Mouse (Mus musculus) induced T-regulatory cell, adult 2 months (primary cell): ENCODE results near the gene Rinl.

Experiments
- DNase-seq: peaks from one replicate; pipeline ENCODE4 v3.0.0-alpha.2; 2012; ENCODE audit warnings: low read depth

The Rinl gene

DNA sequence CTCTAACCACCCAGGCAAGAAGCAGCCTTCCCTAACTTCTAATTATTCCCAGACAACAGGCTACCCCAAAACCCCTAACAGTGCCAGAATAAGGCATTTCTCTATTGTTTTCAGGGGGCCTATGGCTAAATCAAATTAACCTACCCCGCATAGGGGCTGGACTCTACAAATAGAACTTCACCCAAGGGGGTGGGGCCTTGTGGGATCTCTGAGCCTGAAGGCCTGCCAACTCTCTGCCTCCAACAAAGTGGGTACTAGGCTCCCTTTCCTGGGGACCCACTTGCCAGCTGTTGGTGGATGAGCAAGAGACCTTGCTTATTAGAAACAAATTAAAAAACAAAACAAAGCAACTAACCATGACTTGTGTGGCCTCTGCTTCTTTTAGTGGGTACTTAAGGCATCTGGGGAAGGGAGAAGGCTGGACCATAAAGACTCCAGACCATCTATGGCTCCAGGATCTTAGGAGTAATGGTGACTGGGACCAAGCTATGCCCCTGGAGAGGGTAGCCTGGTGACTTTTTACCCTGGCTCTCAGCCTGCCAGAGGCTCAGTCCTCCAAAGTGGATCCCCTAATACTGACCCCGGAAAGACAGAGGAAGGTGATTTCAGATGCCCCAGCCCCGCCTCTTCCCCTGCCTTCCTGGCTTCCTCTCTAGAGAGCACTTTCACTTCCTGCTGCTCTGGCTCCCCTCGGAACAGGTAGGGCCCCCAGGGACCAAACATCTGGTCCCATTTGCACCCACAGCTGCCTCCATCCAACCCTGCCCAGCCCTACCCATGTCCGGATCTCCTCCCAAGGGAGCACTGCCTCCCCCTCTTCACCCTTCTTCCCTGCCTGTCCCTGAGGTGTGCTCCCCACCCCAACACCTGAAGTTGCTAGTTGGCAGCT lies at the start of gene Rinl:
Gene Rinl (plus strand): TSS at position 663 of the 889 bp plus-strand sequence.
- DNase-seq: peak; percentile 81

DNA sequence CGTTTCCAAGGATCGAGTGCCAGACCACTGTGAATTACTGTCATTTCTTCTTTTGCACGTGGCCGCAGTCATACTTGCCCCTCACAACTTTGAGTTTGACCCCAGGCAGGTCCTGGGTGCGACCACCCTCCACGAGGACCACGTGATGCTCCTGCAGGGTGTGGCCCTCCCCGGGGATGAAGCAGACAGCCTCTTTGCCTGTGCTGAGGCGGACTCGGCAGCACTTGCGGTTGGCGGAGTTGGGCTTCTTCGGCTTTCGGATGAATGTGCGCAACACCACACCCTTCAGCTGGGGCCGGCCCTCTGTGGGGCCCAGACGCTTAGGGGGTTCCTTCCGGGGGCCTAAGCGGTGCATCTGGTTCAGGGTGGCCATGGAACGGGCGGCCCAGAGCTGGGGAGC lies 48.9 kb upstream of the Rinl start:
- DNase-seq: no peak

GRCm38 (mm10) chr7:28740949-28741348 lies 47.8 kb upstream of the Rinl start:
- peak; percentile 57 for DNase-seq

DNA sequence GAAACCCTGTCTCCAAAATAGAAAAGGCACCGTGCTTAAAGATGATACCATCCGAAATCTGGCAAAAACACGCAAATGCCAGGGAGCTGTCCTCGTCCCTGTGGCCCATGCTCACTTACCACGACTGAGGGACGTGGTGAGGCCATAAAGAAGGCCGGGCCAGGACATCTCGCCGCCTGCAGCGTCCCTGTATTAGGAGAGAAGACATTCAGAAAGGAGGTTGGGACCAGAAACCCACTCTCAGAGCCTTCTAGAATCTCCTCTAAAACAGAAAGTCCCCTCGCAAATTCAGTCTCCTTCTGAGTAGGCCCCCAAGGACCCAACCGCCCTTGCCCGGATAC lies 47.4 kb upstream of the Rinl start:
- DNase-seq: no peak

- peak; percentile 99 for DNase-seq
These were observed 46.9 kb upstream of the Rinl start, which contains the start of the genes Mrps12 and Sars2 for GRCm38 (mm10) chr7:28741709-28742438. Gene Mrps12, minus strand, starts transcription at chr7:28741820. Gene Sars2, plus strand, starts transcription at chr7:28741992.

DNA sequence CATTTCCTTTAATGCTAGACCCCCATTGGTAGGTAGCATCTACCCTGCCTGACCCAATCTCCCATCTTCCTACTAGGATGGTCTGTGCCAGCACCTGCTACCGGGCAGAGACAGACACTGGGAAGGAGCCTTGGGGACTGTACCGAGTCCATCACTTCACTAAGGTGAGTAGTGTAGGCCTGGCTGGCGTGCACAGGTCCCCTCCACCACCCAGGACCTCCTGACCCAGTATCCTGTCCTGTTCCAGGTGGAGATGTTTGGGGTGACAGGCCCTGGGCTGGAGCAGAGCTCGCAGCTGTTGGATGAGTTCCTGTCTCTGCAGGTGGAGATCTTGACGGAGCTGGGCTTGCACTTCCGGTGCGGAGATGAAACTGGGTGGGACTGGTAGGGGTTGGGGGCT lies 38.8 kb upstream of the Rinl start:
- no peak for DNase-seq

DNA sequence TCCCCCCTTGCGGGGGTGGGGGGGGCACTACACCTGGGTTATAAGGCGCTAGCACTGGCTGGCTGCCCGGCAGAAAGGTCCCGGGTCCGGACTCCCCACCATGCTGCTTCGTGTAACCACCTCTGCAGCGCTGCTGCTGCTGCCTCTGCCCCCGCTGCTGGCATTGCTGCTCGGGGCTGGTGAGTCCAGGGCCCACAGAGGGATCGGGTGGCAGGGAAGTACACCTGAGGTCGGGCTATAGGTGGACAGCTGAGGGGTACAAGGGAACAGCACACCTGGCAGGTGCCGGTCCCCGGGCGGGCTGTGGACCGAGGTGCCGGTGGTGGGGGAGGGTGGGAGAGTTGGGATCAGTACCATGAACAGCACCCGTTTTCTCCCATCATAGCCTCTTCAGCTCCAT lies 32.7 kb upstream of the Rinl start, which contains the start of gene Ccer2:
Gene Ccer2 (plus strand): TSS at position 96 of the 400 bp plus-strand sequence.
- no peak for DNase-seq

DNA sequence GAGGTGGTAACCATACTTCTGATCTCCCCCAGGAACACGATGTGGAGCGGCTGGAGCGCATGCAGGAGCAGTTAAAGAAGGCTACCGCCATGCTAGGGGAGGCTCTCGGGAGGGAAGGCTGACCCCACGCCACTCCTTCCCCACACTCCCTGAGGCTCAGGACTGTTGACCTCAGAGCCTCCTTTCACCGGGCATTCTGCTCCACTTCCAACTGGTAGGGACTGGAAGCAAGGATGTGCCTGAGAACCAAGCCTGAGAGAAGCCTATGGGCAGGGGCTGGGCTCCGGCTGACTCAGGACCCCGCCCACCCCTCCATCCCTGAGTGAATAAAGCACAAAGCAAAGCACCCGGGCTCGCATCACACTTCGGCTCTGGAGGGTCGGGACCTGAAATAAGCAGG lies 30.1 kb upstream of the Rinl start:
- no peak for DNase-seq

GRCm38 (mm10) chr7:28761907-28762306 lies 26.9 kb upstream of the Rinl start:
- DNase-seq: no peak

GRCm38 (mm10) chr7:28765211-28765610 lies 23.6 kb upstream of the Rinl start:
- DNase-seq: peak; percentile 51

- peak; percentile 100 for DNase-seq
These were observed 22.4 kb upstream of the Rinl start, which contains the start of gene Sirt2 for GRCm38 (mm10) chr7:28766173-28766879. Gene Sirt2, plus strand, starts transcription at chr7:28766735.

- DNase-seq: no peak
These were observed 21.9 kb upstream of the Rinl start for GRCm38 (mm10) chr7:28766910-28767309.

- no peak for DNase-seq
These were observed 21.3 kb upstream of the Rinl start, which contains the start of gene Nfkbib for GRCm38 (mm10) chr7:28767462-28767965. Gene Nfkbib, minus strand, starts transcription at chr7:28767512.

DNA sequence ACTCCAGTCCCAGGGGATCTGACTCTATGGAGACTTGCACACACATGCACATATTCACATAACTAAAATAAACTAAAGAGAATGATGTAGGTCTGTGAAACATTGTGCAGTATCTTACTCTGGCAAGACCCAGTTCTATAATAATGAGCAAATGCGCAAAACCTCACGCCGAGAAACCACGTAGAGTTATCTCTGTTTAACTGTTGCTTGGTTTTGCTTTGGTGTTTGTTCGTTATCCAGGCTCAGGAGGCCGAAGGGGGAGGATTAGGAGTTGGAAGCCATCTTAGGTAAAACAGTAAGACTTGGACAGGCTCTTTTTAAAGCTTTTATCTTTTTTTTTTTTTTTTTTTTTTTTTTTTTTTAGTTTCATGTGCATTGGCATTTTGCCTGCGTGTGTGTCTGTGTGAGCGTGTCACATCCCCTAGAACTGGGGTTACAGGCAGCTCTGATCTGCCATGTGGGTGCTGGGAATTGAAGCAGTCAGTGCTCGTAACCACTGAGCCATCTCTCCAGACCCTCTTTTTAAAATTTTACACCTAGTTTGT lies 19.3 kb upstream of the Rinl start:
- DNase-seq: no peak

- no peak for DNase-seq
These were observed 18.5 kb upstream of the Rinl start for GRCm38 (mm10) chr7:28770309-28770708.

DNA sequence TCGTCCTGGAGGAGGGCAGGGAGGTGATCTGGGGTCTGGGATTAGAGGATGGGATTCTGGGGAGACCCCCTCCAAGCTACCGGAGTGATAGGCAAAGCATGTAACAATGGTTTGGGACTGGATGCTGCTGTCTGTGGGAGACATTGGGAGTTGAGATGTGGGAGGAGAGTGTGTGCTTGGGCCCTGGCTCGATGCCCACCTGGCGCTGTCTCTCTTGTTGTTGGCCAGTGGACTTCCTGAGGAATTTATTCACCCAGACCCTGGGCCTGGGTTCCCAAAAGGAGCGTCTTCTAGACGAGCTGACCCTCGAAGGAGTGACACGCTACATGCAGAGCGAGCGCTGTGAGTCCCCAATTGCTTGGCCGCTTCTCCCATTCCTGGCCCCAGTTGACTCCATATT lies 16.9 kb upstream of the Rinl start:
- DNase-seq: no peak

GRCm38 (mm10) chr7:28773163-28773562 lies 15.6 kb upstream of the Rinl start:
- no peak for DNase-seq

DNA sequence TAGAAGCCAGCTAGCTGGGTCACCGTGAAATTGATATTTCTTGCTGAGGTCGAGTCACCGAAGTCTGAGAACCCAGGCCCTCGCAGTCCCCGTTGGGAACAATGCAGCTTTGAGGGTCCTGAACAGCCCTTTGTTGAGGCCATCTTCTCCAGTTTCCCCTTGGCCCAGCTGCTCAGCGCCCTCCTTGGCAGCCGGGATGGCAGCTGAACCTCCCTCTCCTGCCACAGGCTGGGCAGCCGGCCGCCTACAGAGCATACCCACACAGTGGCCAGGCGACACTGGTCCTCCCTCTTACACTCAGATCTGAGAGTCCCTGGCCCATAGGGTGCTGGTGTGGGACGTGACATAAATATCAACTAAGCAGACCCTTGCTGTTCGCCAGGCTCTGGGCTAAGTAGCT lies 14.6 kb upstream of the Rinl start:
- no peak for DNase-seq

DNA sequence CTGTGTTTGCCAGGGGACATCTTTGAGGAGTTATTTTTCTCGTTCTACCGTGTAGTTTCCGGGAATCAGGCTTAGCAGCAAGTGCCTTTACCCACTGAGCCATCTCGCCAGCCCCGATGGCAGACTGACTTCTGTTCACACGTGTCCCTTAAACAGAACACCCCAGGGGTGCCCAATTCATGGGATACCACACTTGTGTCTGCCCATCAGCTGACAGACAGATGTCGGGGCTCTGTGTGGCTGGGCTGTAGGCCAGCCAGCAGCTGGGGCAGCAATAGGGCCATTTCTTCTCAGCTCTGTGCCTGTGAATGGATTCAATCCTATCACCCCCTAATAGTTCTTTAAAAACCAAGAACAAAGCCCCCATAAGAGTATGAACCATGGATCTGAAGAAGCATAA lies 13.6 kb upstream of the Rinl start:
- no peak for DNase-seq

DNA sequence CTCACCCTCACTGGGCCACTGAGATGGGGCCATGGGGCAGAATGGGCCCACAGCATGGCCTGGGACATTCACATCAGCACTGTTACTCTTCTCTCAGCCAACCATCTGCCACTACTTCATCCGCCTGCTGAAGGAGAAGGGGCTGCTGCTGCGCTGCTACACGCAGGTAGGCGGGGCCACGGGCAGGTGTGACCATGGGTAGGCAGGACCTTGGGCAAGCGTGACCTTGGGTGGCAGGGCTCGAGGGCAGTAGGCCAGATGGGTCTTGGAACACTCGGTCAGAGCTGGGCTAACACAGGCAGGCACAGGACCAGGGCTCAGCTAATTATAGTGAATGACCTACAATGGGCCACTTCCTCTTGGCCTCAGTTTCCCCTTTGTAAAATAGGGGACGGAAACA lies 9.9 kb upstream of the Rinl start:
- DNase-seq: no peak

- DNase-seq: peak; percentile 98
These were observed 8.6 kb upstream of the Rinl start for GRCm38 (mm10) chr7:28780067-28780658.
